Mouse (Mus musculus) Muller cell, postnatal 12 days (primary cell): Measurements from ENCODE around the gene Atp5h.
A peak's percentile ranks its signal among the peaks of the same experiment; 100 is the strongest.
"Not testable (repeated sequence)": the region's sequence is repeated elsewhere in the genome, so short reads cannot be mapped to it uniquely, and the experiment has no call there.

Experiments
- DNase-seq: peaks from one replicate; pipeline ENCODE4 v3.0.0-alpha.2; 2015; ENCODE audit errors: inconsistent ontology term

Gene Atp5h

DNA sequence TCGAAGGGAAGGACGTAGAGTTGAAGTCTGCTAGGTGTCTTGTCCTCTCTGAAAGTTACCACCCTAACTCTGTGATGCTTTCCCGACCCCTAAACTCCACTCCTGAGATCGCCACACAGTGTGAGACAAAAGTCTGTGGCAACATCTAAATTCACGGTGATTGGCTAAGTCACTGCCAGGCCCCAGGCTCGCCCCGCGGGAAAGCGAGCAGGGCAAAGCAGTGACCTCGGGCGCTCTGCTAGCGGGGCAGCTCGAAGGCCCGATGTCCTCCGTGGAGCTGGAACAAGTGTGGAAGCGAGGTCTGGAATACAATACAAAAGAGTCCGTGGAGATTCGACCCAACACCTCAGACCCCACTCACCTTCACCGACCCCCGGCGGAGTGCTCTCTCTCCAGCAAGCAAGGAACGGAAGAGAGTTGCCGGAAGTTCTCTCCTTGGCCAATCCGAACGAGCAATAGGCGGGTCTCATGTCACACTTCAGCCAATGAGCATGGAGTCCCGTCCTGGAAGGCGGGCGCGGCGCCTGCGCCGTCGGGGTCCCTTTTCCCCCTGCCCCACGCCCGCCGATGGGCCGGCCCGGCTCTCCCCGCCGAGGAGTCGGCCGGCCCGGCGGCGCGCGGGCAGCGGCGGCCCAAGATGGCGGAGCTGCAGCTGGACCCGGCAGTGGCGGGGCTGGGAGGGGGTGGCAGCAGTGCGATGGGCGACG, at the start of gene Atp5h, which contains the start of gene Kctd2:
Atp5h (minus strand) TSS at position 432 of the 707 bp plus-strand sequence.
Kctd2 (plus strand) TSS at position 598 of the 707 bp plus-strand sequence.
- peak; percentile 97 for DNase-seq

GRCm38 (mm10) chr11:115467217-115467618, 47.5 kb upstream of the Atp5h start:
- DNase-seq = no peak

DNA sequence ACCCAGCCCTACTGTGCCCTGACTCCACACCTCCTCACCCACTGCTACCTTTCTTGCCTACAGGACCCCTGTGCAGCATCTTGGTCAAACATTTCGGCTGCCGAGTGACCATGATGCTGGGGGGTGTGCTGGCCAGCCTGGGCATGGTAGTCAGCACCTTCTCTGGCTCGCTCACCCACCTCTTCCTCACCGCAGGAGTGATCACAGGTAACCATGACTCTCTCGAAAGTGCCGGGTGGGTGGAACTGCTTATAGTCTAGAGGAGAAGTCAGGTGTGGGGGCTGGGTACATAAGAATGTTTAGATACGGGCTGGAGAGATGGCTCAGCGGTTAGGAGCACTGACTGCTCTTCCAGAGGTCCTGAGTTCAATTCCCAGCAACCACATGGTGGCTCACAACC, 45.1 kb upstream of the Atp5h start:
- no peak for DNase-seq

- no peak for DNase-seq
Observed at GRCm38 (mm10) chr11:115463397-115463796, 43.6 kb upstream of the Atp5h start.

GRCm38 (mm10) chr11:115462243-115462891, 42.6 kb upstream of the Atp5h start, which contains the start of gene Slc16a5:
Gene Slc16a5 (plus strand): TSS chr11:115462474.
- no peak for DNase-seq

DNA sequence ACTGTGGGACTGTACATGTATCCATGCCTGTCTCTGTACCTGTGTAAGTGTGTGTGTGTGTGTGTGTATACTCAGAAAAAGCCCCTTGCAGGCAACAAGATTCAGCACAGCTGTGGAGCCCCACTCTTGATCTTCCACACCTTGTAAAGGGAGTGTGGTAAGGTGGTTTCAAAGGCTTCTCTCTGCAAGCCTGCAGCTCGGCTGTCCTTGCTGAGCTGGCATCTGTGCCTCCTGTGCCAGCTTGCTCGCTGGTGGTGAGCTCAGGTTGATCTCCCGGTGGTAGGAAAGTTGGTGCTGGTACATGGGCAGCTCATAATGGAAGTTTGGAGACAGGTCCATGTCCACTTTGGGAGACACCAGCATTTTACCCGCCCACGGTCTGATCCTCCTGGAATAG, 42.1 kb upstream of the Atp5h start:
- DNase-seq = no peak

- no peak for DNase-seq
Observed at GRCm38 (mm10) chr11:115460976-115461375, 41.2 kb upstream of the Atp5h start.

DNA sequence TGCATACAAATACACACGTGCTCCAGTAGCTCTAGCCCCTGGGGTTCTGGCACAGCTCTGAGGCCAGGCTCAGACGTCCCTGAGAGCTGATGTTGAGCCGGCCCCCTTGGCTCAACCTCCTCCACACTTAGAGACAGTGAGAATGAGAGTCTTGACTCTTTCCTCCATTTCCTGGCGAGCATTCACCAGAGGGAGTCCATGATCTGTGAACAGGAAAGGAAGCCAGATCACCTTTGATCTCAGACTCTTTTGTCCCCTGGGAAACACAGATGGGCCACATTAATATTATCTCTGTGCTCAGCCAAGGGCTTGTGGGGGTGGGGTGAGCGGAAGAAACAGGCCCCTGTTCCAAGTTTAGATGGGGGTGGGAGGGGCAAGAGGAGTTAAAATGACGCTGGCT, 37.6 kb upstream of the Atp5h start:
- no peak for DNase-seq

GRCm38 (mm10) chr11:115456182-115456581, 36.4 kb upstream of the Atp5h start:
- no peak for DNase-seq

DNA sequence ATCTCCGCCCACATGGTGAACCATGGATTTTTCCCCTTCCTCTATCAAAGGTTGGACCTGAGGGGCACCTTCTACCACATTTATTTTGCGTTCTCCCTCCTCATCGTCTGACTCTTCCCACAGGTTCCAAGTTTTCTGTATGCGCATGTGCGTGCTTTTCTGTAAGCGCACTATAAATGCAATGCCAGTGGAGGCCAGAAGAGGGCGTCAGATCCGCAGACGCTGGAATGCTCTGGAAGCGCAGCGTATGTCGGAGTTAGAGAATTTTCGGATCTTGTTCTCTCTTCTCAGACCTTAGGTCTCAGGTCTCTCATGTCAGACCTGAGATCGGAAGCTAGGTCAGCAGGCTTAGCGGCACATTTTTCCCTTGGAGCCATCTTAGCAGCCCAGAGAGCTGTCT, 35.9 kb upstream of the Atp5h start:
- no peak for DNase-seq

DNA sequence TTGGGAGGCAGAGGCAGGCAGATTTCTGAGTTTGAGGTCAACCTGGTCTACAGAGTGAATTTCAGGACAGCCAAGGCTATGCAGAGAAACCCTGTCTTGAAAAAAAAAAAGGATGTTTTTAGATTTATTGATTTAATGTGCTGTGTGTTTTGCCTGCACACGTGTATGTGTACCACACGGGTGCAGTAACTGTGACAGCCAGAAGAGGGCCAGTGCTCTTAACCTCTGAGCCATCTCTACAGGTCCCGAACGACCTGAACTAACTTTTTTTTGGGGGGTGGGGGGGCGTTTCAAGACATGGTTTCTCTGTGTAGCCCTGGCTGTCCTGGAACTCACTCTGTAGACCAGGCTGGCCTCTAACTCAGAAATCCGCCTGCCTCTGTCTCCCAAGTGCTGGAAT, 35.1 kb upstream of the Atp5h start:
- DNase-seq = not testable (repeated sequence)

GRCm38 (mm10) chr11:115453306-115453705, 33.5 kb upstream of the Atp5h start:
- no peak for DNase-seq

GRCm38 (mm10) chr11:115452281-115452860, 32.6 kb upstream of the Atp5h start:
- no peak for DNase-seq

- no peak for DNase-seq
Observed at GRCm38 (mm10) chr11:115451781-115452241, 32.0 kb upstream of the Atp5h start.

DNA sequence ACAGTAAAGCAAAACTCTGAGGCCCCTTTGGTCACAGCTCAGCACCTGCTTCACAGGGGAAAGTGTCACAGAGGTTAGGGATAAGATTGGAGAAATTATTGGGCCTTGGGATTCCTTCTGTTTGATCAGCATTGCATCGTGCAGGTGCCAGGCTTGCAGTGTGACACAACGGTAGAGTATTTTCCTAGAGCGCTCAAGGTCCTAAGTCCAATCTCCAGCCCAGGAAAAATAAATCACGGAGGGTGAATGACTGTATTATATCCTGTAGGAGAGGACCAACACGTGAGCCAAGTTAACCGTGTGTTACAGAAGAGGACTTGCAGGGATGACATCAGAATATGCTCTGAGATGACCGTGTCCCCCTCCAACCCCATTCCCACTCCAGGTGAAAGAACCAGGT, 30.4 kb upstream of the Atp5h start:
- DNase-seq = no peak

- DNase-seq = no peak
Observed at GRCm38 (mm10) chr11:115448998-115449397, 29.2 kb upstream of the Atp5h start.

DNA sequence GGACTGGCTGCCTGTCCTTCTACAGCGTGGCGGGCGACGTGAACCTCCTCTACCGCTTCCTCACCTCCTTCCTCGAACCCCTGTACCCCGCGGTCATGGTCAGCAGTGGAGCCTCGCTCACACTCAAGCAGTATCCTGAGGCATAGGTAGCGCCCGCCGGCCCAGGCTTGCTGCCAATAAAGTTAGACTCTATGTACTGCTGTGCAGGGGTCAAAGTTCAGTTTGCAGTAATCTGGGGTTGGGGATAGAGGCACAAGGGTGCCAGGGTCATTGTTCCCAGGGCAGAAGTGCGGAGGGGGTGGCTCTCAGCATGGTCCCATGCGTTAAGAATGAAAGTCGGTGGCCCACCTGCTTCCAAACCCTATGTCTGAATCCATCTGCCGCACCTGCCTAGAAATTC, 28.3 kb upstream of the Atp5h start:
- DNase-seq = no peak

DNA sequence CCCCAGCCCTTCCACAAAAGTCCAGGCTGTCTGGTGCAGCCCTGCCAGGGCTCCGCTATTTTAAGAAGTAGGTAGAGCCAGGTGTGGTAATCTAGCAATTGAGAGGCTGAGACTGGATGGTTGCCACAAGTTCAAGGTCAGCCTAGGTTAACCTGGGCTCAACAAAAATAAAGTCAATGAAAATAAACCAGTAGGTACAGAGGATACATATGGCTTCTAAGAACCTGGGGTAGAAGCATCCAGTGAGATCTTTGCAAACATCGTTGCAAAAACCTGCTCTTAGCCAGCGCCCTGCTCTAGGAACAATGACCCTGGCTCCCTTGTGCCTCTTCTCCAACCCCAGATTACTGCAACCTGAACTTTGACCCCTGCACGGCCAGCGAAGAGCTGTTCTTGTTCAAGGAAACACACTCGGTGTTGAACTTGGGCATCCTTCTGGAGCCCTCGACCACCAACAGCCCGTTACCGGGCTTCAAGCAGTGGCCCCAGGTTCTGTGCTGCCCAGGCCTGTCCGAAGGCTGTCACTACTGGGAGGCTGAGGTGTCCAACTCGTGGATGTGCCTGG, 27.6 kb upstream of the Atp5h start:
- no peak for DNase-seq

DNA sequence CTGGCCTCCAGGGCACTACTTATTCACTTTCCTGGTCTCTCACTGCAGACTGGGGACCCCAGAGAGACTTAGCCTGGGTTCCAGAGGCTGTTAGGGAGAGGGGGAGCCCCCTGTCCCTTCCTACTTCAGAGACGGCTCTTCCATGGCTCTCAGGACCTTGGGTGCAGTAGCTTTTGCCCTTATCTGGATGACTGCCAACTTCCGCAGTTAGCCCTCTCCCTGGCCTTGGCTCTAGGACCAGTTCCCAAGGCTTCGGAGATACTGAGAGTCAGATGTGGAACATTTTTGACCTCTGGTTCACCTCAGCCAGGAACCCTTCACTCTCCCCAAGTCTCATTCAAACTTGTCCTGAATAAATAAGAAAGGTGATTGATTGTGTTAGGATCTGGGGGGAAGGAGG, 27.1 kb upstream of the Atp5h start:
- DNase-seq = no peak

DNA sequence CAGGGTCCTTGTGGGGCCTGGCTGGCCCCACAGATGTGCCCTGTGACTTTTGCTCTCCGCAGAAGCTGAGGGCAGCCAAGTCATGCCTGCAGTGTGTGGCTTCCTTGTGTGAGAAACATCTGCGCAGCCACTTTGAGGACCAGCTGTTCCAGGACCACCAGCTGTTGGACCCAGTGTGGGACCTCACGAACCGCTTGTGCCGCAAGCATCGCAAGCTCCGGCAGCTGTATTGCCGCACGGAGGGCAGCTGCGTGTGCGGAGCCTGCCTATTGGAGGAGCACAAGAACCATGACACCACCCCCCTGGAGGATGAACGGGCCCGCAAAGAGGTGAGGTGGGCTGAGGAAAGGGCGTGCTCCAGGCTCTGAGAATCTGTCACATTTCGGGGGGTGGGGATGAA, 21.7 kb upstream of the Atp5h start:
- DNase-seq = no peak

GRCm38 (mm10) chr11:115439906-115440595, 20.3 kb upstream of the Atp5h start, which contains the start of gene Trim80:
Gene Trim80 (plus strand): TSS chr11:115440545.
- no peak for DNase-seq

DNA sequence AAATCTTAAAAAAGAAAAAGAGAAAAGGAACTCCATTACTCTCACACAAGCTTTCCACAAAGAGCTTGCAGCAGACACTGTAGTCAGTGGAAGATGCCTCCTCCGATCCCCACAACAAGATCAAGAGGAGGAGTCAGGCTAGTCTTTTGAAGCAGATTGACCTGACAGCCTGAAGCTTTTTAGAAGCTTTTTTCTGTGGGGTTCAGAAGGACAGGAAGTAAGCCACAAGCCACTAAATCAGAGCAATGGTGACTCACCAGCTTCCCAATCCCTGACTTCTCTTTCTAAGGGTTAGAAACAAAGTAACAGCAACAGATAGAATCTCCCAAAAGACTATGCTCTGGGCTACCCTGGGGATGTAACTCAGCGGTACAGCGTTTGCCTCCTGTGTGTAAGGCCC, 19.6 kb upstream of the Atp5h start:
- DNase-seq = peak; percentile 37
